Mouse (Mus musculus) MEL (cell line): ENCODE measurements at regions not wholly inside any gene's neighbourhood (a gene's known extent, or its start where the extent isn't known, plus 50 kb on each side); places are given as distances from the start of the nearest gene placed in this dataset.

ENCODE experiments used
- DNase-seq: peaks from one replicate; pipeline ENCODE4 v3.0.0; 2011; ENCODE audit warnings: low read depth, low spot score
- H3K27ac ChIP-seq: 2 replicates; pipeline ENCODE4 v1.5.1; 2012; ENCODE audit warnings: low read depth, mild to moderate bottlenecking, control low read depth, low read length, moderate library complexity; ENCODE audit not compliant: control insufficient read depth
- H3K27me3 ChIP-seq, 2 experiments: fragments of 150-350 bp in 1 of 2; sonication (generic) in 1 of 2; 2 replicates each; pipeline ENCODE4 v1.6.1; 2012; ENCODE audit warnings: low read length in 2 of 2, mild to moderate bottlenecking in 2 of 2, improper control_type of control experiment in 1 of 2, moderate library complexity in 1 of 2; ENCODE audit not compliant: insufficient read depth in 2 of 2, control insufficient read depth in 1 of 2
- H3K36me3 ChIP-seq, 2 experiments: 2 replicates each; pipeline ENCODE4 v1.6.1; 2012 to 2014; ENCODE audit warnings: low read length in 2 of 2, improper control_type of control experiment in 1 of 2, inconsistent platforms in 1 of 2, mild to moderate bottlenecking in 1 of 2; ENCODE audit not compliant: insufficient read depth in 2 of 2, control insufficient read depth in 1 of 2
- H3K4me1 ChIP-seq, 2 experiments: fragments of 150-350 bp in 1 of 2; sonication (generic) in 1 of 2; 2 replicates each; pipeline ENCODE4 v1.6.1; 2012; ENCODE audit warnings: low read length in 2 of 2, improper control_type of control experiment in 1 of 2, mild to moderate bottlenecking in 1 of 2; ENCODE audit not compliant: insufficient read depth in 2 of 2, control insufficient read depth in 1 of 2
- H3K4me3 ChIP-seq, 2 experiments: fragments of 150-350 bp in 1 of 2; sonication (generic) in 1 of 2; 2 replicates each; pipeline ENCODE4 v1.5.1; 2012; ENCODE audit warnings: low read depth in 2 of 2, low read length in 2 of 2, mild to moderate bottlenecking in 2 of 2, moderate library complexity in 2 of 2, control low read depth in 1 of 2, improper control_type of control experiment in 1 of 2; ENCODE audit not compliant: control insufficient read depth in 1 of 2, insufficient read depth in 1 of 2
- H3K79me2 ChIP-seq: 2 replicates; pipeline ENCODE4 v1.6.1; 2012; ENCODE audit warnings: mild to moderate bottlenecking, low read length, moderate library complexity; ENCODE audit not compliant: control insufficient read depth, poor library complexity, insufficient read depth
- H3K9ac ChIP-seq: 2 replicates; pipeline ENCODE4 v1.6.1; 2012; ENCODE audit warnings: low read depth, mild to moderate bottlenecking, control low read depth, low read length, moderate library complexity; ENCODE audit not compliant: control insufficient read depth, poor library complexity, severe bottlenecking
- H3K9me3 ChIP-seq: fragments of 150-350 bp; sonication (generic); replicated peaks from 2 replicates; pipeline ENCODE4 v1.6.1; 2012; ENCODE audit warnings: mild to moderate bottlenecking, low read length, improper control_type of control experiment, moderate library complexity; ENCODE audit not compliant: insufficient read depth
- E2F4 ChIP-seq: IDR thresholded peaks from 2 replicates; pipeline ENCODE4 v1.6.1; 2011; ENCODE audit warnings: low read depth, low read length, improper control_type of control experiment, borderline replicate concordance
- ELF1 ChIP-seq: IDR thresholded peaks from 2 replicates; pipeline ENCODE4 v1.6.1; 2014; ENCODE audit warnings: low read depth, mild to moderate bottlenecking, inconsistent platforms, low read length, improper control_type of control experiment, moderate library complexity
- GABPA ChIP-seq: IDR thresholded peaks from 2 replicates; pipeline ENCODE4 v1.6.1; 2012; ENCODE audit warnings: low read depth, mild to moderate bottlenecking, inconsistent platforms, low read length, improper control_type of control experiment, moderate library complexity
- HCFC1 ChIP-seq: IDR thresholded peaks from 2 replicates; pipeline ENCODE4 v1.6.1; 2012; ENCODE audit warnings: low read depth, mild to moderate bottlenecking, inconsistent platforms, low read length, improper control_type of control experiment, moderate library complexity
- MAFK ChIP-seq: IDR thresholded peaks from 2 replicates; pipeline ENCODE4 v1.6.1; 2011; ENCODE audit warnings: low read depth, mild to moderate bottlenecking, low read length, improper control_type of control experiment, borderline replicate concordance
- MXI1 ChIP-seq: IDR thresholded peaks from 2 replicates; pipeline ENCODE4 v1.6.1; 2011; ENCODE audit warnings: mild to moderate bottlenecking, low read depth, low read length, improper control_type of control experiment
- MYB ChIP-seq: IDR thresholded peaks from 2 replicates; pipeline ENCODE4 v1.6.1; 2011; ENCODE audit warnings: mild to moderate bottlenecking, low read depth, low read length, improper control_type of control experiment
- MYC ChIP-seq: IDR thresholded peaks from 2 replicates; pipeline ENCODE4 v1.6.1; 2011; ENCODE audit warnings: low read depth, mild to moderate bottlenecking, low read length, improper control_type of control experiment, moderate library complexity
- NELFE ChIP-seq: IDR thresholded peaks from 2 replicates; pipeline ENCODE4 v1.6.1; 2011; ENCODE audit warnings: low read depth, low read length, improper control_type of control experiment
- NRF1 ChIP-seq: IDR thresholded peaks from 2 replicates; pipeline ENCODE4 v1.6.1; 2014; ENCODE audit warnings: low read depth, mild to moderate bottlenecking, inconsistent platforms, low read length, improper control_type of control experiment, moderate library complexity; ENCODE audit not compliant: poor library complexity, insufficient read depth, severe bottlenecking
- POLR2AphosphoS2 ChIP-seq: IDR thresholded peaks from 2 replicates; pipeline ENCODE4 v1.6.1; 2011; ENCODE audit warnings: low read length, improper control_type of control experiment
- POLR2AphosphoS5 ChIP-seq: IDR thresholded peaks from 2 replicates; pipeline ENCODE4 v1.6.1; 2012; ENCODE audit warnings: low read depth, borderline replicate concordance, mild to moderate bottlenecking, inconsistent platforms, low read length, moderate library complexity, mixed read lengths
- RCOR1 ChIP-seq: IDR thresholded peaks from 2 replicates; pipeline ENCODE4 v1.6.1; 2012; ENCODE audit warnings: low read depth, mild to moderate bottlenecking, inconsistent platforms, low read length, improper control_type of control experiment
- TAL1 ChIP-seq: IDR thresholded peaks from 2 replicates; pipeline ENCODE4 v1.6.1; 2012; ENCODE audit warnings: mild to moderate bottlenecking, inconsistent platforms, low read length, moderate library complexity, mixed read lengths
- TBP ChIP-seq: IDR thresholded peaks from 2 replicates; pipeline ENCODE4 v1.8.0; 2011; ENCODE audit warnings: low read depth, low read length, improper control_type of control experiment
- TCF12 ChIP-seq: IDR thresholded peaks from 2 replicates; pipeline ENCODE4 v1.6.1; 2014; ENCODE audit warnings: low read depth, mild to moderate bottlenecking, inconsistent platforms, low read length, improper control_type of control experiment, moderate library complexity
- USF2 ChIP-seq, 2 experiments: IDR thresholded peaks; 2 replicates each; pipeline ENCODE4 v1.6.1; 2011 to 2012; ENCODE audit warnings: improper control_type of control experiment in 2 of 2, low read length in 2 of 2, borderline replicate concordance in 1 of 2, inconsistent platforms in 1 of 2, low read depth in 1 of 2, mild to moderate bottlenecking in 1 of 2; ENCODE audit not compliant: insufficient read depth in 1 of 2
- ZC3H11A ChIP-seq: IDR thresholded peaks from 2 replicates; pipeline ENCODE4 v1.6.1; 2012; ENCODE audit warnings: low read depth, mild to moderate bottlenecking, inconsistent platforms, low read length, improper control_type of control experiment
- ZKSCAN1 ChIP-seq: IDR thresholded peaks from 2 replicates; pipeline ENCODE4 v1.6.1; 2012; ENCODE audit warnings: low read depth, mild to moderate bottlenecking, inconsistent platforms, low read length, improper control_type of control experiment, moderate library complexity
- ZMIZ1 ChIP-seq: IDR thresholded peaks from 2 replicates; pipeline ENCODE4 v1.6.1; 2012; ENCODE audit warnings: low read depth, mild to moderate bottlenecking, inconsistent platforms, low read length, improper control_type of control experiment, moderate library complexity
- ZNF384 ChIP-seq: IDR thresholded peaks from 2 replicates; pipeline ENCODE4 v1.6.1; 2012; ENCODE audit warnings: low read depth, mild to moderate bottlenecking, inconsistent platforms, low read length, improper control_type of control experiment

GRCm38 (mm10) chr15:8896391-8896790 is 71.4 kb upstream of the Ranbp3l start:
- H3K79me2 ChIP-seq, result no peaks in the 10 kb centered on the region
- TF ChIP-seq NRF1 (no peak), ZKSCAN1 (no peak), MAFK (no peak), NELFE (no peak), TBP (no peak), ZMIZ1 (no peak), ZC3H11A (no peak), HCFC1 (no peak), E2F4 (no peak), MXI1 (no peak), ELF1 (no peak), MYC (no peak), ZNF384 (no peak), TCF12 (no peak), POLR2AphosphoS5 (no peak), MYB (no peak), GABPA (no peak)
- TF ChIP-seq, all 39 proteins: peak for 0
- Histone ChIP-seq H3K9me3 (no peaks in the 10 kb centered on the region), H3K9ac (no peak overlapping the region), H3K4me3 (no peak overlapping the region), H3K27me3 (peaks cover 0 to 1% of the 10 kb centered on the region in 2 experiments; a peak in 2 of 4 replicates), H3K4me1 (peaks cover 0 to 4% of the 10 kb centered on the region in 2 experiments; a peak in 1 of 4 replicates), H3K36me3 (peaks cover 0 to 4% of the 10 kb centered on the region in 2 experiments; a peak in 2 of 4 replicates), H3K27ac (no peak overlapping the region)
- no peak for DNase-seq

- Histone ChIP-seq H3K79me2 (no peaks in the 10 kb centered on the region), H3K4me3 (no peak overlapping the region)
- no peak for DNase-seq
- TF ChIP-seq NELFE, result no peak
- TF ChIP-seq ZC3H11A, result no peak
- TF ChIP-seq TCF12, result no peak
- no peak for TF ChIP-seq USF2 (IDR thresholded peaks at IDR 0.05; ENCODE audit: borderline replicate concordance in 1 of 2, insufficient read depth in 1 of 2, low read depth in 1 of 2, low read length in 2 of 2)
- TF ChIP-seq TAL1, result no peak
- no peak for TF ChIP-seq ZNF384
- TF ChIP-seq GABPA, result no peak
- TF ChIP-seq RCOR1, result no peak
- TF ChIP-seq POLR2AphosphoS2, result no peak
- TF ChIP-seq, all 39 proteins: peak for 0
- no peak overlapping the region for H3K9ac ChIP-seq
- H3K27me3 ChIP-seq, result peaks cover 0 to 2% of the 10 kb centered on the region in 2 experiments; a peak in 1 of 4 replicates
- H3K9me3 ChIP-seq, result no peaks in the 10 kb centered on the region
- no peaks in the 10 kb centered on the region for H3K4me1 ChIP-seq
- H3K36me3 ChIP-seq, result no peaks in the 10 kb centered on the region
- H3K27ac ChIP-seq, result no peak overlapping the region
Observed at GRCm38 (mm10) chr15:8885585-8885984, 82.2 kb upstream of the Ranbp3l start.
